Mouse (Mus musculus): ENCODE data around the gene Fam129c.
A peak's percentile ranks its signal among the peaks of the same experiment; 100 is the strongest.

The Fam129c gene

DNA sequence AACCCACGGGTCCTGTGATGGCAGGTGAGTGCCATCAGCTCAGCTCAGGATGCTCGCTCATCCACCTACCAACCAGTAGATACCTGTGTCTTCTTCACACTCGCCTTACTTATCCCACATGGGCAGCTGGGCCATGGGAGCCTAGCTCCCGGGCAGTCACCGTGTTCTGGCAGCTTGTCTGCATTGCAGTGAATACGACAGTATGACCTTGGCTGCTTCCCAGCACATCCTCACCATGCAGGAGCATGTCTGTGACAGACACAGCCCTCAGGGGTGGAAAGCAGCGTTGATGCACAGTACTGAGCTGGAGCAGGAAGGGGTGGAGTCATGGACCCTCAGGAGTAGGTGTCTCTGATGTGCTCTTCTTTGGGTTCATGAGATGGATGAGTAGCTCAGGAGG, 23.0 kb upstream of the Fam129c start:
- no peak for DNase-seq (ENCODE audit: low spot score)

DNA sequence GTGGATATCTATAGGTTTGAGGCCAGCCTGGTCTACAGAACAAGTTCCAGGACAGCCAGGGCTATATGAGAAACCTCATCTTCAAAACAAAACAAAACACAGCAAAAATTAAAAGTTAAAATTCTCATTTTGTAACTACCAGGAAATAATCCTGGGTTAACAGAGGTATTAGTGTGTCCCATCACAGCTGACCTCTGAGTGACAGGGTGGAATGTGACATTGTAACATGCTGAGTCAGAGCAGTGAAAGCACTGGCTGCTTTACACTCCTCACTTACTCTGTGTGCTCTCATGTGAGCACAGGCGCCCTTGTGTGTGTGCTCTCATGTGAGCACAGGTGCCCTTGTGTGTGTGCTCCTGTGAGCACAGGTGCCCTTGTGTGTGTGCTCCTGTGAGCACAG, 22.4 kb upstream of the Fam129c start:
- no peak for DNase-seq (ENCODE audit: low spot score)

DNA sequence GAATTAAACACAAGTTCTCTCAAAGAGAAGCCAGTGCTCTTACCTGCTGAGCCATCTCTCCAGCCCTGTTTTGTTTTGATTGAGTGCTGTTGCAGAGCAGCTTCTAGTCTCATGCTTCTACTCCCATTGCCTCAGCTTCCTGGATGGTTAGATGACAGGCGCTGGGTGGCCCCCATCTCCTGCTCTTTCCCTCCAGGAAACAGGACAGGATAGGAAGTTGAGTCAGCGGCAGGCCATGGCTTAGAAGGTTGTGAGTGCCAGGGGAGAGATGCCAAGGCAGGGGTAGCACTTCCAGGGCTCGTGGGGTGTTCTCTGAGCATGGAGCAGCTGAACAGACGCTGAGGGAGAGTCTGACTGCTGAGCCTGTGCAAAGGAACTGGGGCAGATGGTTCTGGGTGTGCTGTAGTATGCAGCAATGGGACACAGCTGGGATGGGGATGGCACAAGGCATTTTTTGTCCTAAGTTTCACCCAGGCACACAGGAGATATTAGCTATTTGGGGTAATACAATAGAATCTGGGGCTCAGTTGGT, 19.5 kb upstream of the Fam129c start:
- DNase-seq (ENCODE audit: low spot score), result no peak

DNA sequence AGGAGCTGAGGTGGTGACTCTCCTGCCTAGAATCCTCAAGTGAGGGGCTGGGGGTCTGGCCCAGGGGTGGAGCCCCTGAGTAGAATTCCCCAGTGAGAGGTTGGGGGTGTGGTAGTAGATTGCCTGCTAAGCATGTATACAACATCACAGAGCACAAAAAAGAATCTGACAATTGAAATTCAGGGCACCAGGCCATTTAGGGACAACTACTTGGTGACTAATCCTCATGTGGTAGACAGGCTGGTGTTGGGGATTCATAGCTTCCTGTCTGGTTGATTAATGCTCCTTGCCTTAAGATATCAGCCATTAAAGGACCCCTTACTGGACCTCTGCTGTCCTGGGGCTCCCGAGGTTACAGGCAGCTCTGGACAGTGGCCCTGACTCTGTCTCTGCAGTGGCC, 18.4 kb upstream of the Fam129c start:
- DNase-seq (ENCODE audit: low spot score), result no peak

DNA sequence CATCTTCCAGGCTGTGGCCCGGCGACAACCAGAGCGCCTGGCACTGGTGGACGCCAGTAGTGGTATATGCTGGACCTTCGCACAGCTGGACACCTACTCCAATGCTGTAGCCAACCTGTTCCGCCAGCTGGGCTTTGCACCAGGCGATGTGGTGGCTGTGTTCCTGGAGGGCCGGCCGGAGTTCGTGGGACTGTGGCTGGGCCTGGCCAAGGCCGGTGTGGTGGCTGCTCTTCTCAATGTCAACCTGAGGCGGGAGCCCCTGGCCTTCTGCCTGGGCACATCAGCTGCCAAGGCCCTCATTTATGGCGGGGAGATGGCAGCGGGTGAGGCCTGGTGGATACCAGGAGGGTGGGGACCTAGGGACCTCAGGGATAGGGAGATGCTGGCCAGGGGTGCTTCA, 18.0 kb upstream of the Fam129c start:
- no peak for DNase-seq (ENCODE audit: low spot score)

DNA sequence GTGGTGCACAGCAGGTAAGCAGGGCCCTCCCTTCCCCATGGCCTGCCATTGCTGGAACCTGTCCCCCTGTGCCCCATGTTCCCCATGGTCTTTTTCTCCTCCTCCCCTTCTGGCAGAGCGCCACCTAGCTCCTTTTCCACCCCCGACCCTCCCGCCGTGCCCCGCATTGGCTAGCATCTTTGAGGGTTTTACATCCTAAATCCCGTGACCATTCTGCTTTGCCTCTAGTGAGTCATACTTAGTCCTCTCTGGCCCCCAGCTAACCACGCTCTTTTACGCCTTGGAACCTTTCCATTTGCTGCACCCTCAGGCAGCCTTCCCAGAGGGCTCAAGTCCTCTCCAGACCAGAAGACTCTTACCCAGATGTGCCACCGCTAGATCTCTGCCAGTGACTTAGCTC, 17.2 kb upstream of the Fam129c start:
- DNase-seq (ENCODE audit: low spot score), result no peak

DNA sequence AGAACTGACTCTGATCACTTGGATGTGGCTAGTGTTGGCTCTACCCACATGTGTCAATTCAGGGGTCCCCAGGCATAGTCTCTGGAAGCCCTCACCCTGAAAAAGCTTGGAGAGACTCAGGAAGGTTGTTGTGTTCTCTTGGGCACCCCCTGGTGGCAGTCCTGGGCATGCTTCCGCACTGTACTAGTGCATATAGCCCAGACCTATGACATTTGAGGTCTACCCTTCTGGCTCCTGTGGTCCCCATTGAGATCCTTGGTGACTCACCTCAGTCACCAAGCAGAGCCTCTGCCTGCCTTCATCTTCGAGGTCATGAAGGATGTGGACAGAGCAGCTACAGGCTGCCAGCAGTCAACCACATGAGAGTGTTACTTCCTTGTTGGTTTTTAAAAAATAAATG, 10.6 kb upstream of the Fam129c start:
- DNase-seq (ENCODE audit: low spot score), result no peak

DNA sequence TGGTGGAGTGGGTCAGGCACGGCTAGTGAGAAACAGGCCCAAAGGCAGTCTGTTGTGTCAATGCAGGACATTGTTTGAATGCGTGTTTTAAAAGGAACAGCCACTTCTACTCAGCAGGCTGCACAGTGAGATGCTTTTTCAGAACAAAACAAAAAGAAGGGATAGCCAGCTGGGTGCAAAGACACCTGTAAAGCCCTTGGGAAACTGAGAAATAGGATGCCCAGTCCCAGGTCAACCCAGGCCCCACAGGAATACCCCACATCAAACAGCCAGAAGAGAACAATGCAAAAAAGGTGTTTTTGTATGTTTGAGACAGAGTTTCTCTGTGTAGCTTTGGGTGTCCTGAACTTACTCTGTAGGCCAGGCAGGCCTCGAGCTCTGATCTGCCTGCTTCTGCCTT, 8.7 kb upstream of the Fam129c start:
- DNase-seq (ENCODE audit: low spot score), result no peak

DNA sequence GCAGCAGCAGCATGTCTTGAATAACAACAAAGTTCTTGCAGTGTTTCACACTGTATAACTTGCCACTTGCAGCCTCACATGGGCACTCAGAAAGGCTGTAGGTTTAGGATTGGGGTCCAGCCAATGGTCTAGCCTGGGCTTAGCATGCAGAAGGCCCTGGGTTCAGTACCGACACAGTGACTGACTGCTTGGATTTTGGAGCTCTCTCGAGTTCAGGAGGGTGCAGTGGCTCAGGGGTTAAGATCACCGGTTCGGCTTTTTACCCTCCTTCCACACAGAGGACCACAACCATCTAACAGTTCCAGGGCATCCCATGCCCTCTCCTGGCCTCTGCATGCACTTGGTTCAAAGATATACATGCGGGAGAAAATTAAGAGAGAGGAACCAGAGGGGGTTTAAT, 6.4 kb upstream of the Fam129c start:
- DNase-seq (ENCODE audit: low spot score), result no peak

DNA sequence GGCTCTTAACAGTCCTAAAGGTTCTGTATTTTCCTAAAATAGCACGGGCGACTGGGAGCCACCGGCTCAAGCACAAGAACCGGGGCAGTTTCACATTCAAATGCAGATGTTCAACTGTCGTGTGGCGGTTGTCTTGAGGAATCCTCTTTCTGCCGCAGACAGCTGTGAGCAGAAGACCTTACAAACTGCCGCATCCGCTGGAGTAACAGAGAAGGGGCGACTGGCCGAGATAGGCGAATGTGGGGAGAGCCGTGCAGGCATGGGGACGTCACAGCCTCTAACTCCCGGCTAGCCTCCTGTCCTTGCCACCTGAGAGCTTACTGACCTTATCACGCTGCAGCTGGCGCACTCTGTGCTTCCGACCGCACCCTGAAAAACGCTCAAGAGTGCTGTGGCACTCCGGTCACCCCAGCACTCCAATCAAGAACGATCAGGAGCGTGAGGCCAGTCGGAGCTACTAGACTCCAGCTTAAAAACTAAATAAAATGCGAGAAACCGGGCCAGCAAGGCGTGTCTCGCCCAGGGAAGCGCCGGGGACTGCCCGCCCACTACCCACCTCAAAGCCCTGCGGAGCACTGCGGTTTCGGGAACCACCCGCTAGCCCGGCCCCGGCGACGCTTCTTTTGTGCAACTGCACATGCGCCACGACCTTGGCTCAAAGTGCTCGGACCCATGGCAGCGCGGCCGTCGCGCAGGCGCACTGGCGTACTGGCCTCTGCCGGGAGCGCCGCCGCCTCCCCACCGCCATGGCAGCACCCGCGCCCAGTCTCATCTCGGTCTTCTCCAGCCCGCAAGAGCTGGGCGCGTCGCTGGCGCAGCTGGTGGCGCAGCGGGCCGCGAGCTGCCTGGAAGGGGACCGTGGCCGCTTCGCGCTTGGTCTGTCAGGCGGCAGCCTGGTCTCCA, 5.7 kb upstream of the Fam129c start, which contains the start of gene Pgls:
Pgls (plus strand) TSS at position 706 of the 903 bp plus-strand sequence.
- DNase-seq (ENCODE audit: low spot score), result peak; percentile 94

DNA sequence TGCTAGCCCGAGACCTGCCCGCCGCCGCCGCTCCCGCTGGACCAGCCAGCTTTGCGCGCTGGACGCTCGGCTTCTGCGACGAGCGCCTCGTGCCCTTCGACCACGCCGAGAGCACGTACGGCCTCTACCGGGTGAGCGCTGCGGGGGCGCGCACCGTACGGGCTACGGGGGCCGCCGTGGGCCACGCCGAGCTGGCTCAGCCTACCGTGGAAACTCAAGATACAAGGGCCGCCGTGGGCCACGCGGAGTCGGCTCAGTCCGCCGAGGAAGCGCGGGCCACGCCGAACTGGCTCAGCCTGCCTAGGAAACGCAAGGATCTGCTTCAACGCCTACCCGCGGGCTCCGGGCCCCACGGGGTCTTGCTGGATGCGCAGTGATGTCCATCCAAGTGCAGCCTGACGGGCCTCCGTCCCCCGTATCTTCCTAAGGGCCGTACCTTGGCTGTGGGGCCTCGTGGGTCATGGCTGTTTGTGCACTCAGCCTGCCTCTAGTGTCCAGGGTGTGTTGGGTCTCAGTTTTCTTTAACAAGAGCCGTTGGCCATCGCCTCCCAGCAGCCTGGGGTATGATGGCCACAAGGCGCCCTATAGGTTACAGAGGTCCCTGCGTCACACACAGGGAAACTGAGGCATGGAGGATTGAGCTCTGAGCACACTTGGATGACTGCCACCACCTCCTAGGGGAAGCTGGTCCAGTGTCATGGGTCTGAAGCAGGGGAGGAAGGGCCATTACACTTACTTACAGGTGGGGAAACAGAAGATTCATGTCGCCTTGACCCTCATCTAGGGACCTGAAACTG, 4.9 kb upstream of the Fam129c start:
- no peak for DNase-seq (ENCODE audit: low spot score)

DNA sequence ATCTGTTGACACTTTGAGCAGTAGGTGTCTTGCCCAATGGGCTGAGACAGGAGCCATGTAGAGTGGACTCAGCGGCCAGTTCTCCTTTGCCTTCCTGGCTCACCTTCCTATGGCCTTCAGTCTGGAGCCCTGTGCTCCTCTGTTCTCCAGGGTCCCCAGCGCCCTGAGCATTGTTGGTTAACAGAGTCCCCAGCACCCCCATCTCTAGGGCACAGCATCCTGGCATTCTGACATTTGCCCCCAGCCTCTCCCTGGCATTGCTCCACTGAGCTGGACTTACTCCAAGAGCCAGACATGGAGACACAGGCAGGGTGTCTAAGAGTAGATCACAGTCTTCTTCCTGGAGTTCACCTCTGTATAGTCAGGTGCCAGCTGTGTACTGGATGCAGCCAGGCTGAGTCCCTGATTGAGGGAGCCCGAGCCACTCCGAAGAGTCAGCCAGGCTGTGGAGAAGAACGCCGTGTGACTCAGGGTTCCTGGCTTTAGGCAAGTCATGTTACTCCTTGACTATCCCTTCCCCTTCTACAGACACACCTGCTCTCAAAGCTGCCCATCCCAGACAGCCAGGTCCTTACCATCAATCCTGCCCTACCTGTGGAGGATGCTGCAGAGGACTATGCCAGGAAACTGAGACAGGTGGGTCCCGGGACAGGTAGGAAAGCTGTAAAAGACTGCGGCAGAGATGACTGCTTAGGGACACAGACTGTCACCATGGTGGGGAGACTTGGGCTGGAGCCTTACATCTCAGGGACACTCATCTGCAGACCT, 3.7 kb upstream of the Fam129c start:
- no peak for DNase-seq (ENCODE audit: low spot score)

DNA sequence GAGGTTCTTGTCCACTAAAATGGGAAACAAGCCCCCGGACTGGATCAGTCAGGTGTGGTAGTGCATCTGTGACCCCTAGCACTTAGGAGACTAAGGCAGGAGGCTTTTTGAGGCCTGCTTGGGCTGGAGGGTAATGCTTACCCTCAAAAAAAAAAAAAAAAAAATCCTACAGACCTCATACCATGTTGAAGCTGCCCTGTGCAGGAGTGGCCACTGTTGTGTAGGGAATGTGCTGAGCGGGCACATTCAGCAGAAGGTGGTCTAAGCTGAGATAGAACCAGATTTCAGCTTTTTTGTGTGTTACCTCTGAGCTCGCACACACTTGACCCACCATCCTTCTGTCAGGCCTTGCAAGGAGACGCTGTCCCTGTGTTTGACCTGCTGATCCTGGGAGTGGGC, 3.1 kb upstream of the Fam129c start:
- no peak for DNase-seq (ENCODE audit: low spot score)

DNA sequence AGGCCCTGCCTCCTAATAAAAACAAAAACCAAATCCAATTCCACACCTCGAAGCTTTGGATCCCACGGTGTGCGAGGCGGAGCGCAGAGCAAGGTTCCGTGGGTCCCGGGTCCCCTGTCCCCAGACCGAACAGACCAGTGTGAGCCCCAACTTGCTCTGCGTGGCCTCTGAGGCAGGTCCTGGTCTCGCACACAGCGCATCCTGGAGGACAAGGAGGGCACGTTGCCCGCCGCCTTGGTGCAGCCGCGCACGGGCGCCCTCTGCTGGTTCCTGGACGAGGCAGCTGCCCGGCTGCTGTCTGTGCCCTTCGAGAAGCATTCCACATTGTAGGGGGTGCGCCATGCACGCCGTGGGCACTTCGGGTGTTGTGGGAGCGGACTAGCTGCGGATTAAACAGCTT, 1.6 kb upstream of the Fam129c start:
- DNase-seq (ENCODE audit: low spot score), result peak; percentile 85

DNA sequence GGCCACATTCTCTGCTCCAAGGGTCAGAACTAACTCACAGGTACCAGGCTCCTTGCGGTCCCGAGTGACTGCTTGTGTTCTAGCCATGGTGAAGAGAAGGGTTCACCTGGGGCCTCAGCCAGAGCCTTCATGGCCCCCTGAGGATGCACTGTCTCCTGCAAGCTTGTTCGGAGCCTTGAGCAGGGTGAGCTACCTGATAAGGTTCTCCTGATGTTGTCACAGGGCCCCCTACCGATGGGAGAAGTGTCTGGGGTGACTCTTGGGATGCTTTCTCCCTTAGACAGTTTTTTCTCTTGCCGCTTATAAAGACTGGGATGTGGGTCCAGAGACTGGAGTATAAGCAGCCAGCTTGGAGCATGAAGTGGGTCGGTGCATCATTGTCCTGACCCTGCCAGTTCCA, 1.1 kb upstream of the Fam129c start:
- no peak for DNase-seq (ENCODE audit: low spot score)

DNA sequence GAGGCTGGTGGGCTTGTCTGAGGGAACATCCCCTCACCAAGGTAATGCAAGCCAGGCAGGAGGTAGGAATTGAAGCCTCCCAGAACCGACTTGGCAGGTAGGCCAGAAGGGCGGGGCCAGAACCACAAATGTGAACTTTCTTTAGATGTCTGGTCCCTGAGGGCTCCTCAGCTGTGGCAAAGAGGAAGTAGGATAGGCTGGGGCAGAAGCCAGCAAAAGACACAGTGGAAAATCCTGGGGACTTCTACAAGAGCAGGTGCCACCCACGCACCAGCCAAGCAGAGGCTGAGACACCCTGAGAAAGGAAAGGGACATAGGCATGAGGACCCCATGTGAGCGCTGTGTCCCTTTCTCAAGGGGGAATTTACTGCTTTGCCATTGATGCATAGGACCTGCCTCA, 650 bp upstream of the Fam129c start:
- DNase-seq (ENCODE audit: low spot score), result no peak

DNA sequence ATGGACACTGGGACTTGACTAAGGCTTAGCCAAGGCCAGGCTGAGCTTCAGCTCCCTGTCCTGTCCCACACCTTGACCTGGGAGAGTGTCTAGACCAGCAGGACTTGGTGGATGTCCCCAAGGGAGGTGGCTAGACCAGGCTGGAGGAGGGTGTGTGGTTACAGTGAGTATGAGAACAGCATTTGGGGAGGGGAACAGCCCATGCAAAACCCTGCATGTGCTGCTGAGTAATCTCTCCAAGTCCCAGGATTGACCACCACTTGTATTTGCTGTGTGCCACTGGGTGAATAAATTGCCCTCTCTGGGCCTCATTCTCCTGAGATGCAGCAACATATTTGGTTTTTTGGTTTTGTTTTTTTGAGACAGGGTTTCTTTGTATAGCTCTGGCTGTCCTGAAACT, 927 bp downstream of the Fam129c start:
- no peak for DNase-seq (ENCODE audit: low spot score)

DNA sequence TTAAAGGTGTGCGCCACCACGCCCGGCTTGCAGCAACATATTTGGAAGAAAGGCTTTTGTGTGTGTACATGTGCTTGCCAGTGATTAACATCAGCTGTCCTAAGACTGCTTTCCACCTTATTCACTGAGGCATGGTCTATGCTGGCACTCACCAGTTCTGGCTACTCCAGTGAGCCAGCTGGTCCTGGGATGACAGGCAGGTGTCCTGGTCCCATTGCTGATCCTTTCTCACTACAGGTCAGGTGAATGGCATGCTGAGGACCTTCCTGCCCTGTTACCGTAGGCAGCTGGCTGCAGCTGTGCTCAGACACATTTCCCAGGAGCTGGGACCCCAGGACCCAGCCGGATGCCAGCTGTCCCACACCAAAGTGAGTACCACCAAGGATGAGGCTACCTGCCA, 1.4 kb downstream of the Fam129c start:
- no peak for DNase-seq (ENCODE audit: low spot score)

DNA sequence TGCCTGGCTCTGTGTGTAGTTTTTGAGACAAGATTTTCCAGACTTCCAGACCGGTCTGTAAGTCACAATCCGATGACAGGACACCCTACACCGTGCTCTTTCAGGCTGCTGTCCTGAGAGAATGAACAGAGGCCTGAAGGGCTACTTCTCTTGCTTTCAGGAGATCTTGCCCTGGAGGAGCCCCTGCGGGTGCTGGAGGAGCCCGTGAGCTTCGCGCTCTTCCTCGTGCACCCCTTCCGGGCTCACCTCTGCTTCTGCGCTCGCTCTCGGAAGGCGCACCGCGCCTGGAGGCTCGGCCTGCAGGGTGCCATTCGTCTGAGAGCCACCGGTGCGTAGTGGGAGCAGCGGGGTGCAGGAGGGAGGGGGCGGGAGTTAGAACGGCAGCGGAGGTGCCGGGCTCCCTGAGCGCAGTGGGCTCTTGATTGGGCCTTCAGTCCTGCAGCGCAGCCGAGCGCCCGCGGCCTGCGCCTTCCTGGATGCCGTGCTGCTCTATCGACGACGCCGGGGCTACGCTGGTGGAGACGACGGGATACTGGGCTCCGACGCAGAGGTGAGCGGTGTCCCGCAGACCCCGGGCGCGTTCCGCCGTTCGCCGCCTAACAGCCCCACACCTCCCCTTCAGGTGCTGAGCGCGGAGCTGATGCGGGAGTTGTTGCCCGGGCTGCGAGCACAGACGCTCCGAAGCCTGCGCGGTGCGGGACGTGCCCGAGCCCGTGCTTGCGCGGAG, 4.7 kb downstream of the Fam129c start:
- no peak for DNase-seq (ENCODE audit: low spot score)

DNA sequence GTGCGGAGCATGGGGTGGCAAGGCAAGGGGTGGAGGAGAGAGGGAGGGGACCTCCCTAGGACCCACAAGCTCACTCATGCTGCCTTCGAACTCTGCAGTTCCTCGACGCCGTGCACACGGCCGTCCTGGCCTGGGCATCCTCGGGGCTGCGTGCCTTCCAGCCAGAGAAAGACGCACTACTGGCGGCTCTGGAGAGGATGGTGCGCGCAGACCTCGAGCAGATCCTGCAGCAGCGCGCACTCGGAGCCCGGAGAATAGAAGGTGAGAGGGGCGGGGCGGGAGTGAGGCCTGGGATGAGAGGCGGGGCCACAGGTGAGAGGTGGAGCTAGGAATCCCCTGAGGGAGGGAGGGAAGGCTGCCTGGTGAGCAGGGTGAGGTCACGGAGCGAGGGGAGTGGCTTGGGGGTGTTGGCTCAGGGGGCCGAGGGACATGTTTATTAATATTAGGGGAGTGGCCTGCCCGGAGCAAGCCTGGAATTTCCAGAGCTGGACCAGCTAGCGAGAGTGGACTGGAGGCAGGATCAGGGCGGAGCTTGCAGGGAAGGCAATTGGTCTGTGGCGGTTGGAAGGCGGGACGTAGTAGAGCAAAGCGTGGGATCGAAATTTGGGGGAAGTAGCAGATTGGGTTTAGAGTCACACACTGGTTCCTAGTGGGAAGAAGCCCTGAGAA, 5.4 kb downstream of the Fam129c start:
- DNase-seq (ENCODE audit: low spot score), result peak; percentile 29

DNA sequence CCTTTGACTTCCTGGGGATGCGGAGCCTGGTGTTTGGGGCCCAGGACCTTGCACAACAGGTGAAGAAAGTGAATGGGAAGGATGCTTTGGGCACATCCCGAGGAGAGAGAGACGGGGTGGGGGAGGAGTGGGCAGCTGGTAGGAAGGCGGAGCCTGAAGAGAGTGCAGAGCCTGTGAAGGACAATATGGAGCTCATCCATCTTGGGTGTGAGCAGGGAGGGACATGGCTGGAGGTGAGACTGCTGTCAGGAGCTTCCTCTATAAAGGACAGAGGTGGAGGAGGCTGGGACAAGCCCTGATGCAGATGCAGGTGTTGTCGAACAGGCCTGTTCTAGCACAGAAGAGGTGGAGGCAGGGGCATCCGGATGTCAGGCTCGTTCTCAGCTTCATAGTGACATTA, 6.6 kb downstream of the Fam129c start:
- no peak for DNase-seq (ENCODE audit: low spot score)

Data from ovary, postnatal 10 days (tissue).